Mouse (Mus musculus) activated CD4-positive, CD25-positive, alpha-beta regulatory T cell, adult 4 months (primary cell): ENCODE data around the gene Timp4. TPM values are rescaled to one million over a fixed set of nuclear protein-coding genes. Genes with fewer than 3 reads are reported as not detected.
"Not testable (repeated sequence)": the region's sequence is repeated elsewhere in the genome, so short reads cannot be mapped to it uniquely, and the experiment has no call there.

ENCODE experiments used
- ATAC-seq: one replicate; pipeline ENCODE4 v1.8.0; 2017
- polyA plus RNA-seq, 2 experiments: library from polyadenylated mRNA; unstranded; fragments of 100-300 nt; shearing (Covaris generic); gene quantifications; one replicate each; pipeline ENCODE4 v1.2.1; 2017

Gene Timp4
- polyA plus RNA-seq, 2 experiments from 2014 or later = 0.25 TPM; not detected in 1

- no peak for ATAC-seq
Observed at GRCm38 (mm10) chr6:115245500-115246058, 6.4 kb downstream of the Timp4 start.

- ATAC-seq = no peak
Observed at GRCm38 (mm10) chr6:115244222-115244621, 7.8 kb downstream of the Timp4 start.

DNA sequence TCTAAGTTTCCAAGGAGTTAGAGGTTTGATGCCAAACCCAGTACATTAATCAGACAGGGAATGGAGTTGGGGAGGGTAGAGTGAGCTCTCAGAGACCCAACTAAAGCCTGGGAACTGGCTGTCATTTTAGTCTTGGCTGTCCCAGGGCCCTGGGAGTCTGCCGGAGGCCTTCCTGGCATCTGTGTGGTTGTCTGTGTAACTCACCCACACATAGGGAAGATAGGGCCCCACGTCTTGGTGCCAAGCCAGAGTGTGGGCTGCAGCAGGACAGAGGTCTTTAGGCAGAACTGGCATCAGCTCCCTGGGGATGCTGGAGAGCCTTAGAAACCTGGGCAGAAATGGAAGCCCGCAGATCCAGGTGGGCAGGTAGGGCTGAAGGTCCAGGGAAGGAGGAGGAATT lies 10.1 kb downstream of the Timp4 start:
- ATAC-seq = no peak

DNA sequence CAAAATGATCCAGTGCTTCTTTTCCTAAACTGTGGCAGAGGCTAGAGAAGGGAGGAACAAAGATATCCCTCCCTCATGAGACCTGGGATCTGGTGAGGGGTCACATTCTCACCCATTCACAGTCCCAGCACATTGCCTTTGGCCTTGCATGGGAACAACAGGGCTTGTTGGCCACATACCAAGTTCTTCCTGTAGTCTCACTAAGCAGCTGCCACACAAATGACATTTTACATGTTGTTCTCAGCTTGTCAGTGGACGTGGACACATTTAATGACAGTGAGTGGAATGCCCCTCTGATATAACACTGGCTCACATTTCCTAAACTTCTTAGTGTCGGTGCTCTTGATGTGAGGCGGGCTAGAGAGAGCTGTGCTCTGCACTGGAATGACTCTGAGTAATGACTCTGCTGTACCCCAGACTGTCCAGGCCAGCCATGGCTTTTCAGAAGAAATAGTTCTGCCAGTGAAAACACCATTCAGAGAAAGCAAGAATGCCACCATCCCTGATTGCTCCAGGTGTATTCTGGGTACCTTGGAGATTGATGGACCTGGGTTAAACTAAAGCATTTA lies 10.8 kb downstream of the Timp4 start:
- no peak for ATAC-seq

- not testable (repeated sequence) for ATAC-seq
Observed at GRCm38 (mm10) chr6:115240431-115240830, 11.6 kb downstream of the Timp4 start.

DNA sequence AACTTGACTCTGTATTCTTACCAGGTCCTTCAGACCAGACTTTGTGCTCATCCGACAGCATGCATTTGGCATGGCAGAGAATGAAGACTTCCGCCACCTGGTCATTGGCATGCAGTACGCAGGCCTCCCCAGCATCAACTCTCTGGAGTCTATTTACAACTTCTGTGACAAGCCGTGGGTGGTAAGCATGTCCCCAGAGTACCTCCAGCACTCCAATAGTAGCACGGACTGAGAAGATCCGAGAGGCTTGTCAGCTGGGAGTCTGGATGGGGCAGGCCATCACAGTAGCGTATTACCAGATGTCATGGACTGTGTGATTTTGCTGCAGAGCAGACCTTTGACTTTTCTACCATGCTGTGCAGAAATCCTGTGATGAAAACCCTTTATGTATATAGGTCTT lies 12.7 kb downstream of the Timp4 start:
- ATAC-seq = no peak

DNA sequence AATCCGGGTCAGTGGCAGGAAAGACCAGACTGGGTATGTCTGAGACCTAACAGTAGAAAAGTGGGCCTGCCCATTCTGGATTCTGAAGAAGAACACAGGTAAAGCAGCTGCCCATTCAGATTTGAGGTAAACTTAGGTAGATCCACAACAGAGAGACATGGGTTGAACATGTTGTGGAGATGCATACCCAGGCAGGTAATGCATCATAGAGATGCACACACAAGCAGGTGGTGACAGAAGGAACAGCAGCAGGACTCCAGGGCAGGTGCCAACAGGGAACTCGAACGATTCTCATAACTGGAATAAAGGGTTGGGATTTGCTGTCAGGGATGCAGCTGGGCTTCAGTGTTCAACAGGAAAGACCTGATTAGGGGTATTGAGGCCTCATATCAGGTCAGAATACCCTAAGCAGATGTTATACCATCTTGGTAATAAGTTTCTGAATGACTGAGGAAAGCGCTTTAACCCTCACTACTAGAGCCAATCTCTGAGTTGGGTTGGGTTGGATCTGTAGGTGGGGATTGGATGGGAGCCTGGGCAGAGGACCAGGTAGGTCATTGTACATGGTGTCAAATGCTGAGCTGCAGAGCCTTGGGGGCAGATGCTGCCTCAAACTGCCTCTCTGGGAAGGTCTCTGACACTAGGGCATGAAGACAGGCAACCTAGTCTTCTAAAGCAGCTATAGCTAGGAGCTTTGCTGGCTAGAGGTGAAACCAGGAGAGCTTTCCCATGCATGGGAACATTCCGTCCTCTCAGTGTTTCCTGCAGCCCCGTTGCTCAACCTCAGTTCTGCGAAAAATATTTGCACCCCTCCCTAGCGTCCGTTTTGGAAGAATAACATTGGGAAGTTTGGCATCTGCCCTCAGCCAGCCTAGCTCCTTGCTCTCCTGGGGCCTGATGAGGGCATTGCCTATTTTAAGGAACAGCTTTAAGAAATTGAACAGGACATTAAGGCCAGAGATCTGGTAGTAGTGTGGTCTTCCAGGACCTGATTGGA lies 13.7 kb downstream of the Timp4 start:
- ATAC-seq = no peak

DNA sequence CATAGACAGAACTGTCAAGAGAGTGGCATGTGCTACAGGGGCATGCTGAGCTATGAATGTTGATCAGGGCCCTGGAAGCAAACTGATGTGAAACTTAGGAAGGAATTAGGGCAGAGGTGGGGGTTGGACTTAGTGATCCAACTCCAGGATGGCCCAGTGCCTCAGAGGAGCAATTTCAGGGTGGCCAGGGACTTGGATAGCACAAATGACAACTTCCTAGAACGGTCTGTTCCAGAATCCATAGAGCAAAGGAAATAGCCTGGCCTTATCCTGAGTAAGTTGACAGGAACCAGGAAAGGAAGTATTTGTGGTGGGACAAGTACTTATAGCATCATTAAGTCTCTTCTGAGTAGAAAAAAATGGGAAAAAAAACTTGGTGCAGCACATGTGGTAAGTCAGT lies 19.4 kb downstream of the Timp4 start:
- ATAC-seq = no peak

DNA sequence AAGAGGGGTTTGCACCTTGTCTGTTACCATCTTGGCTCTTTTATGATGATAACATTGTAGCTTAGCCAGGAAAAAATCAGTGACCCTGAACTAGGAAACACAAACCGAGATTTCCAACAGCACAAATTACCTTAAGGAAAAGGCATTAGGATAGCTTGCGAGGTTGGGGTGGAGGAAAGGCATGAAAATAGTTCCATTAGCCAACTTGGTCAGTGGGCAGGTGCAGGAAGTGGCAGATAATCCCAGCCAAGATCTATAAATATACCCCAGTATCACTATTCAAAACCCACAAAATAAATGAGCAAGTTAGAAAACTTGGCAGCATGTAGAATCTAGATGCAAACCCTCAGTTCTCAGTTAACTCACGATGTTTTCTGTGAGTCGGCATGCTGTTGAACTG lies 20.2 kb downstream of the Timp4 start:
- no peak for ATAC-seq

GRCm38 (mm10) chr6:115230557-115230956 lies 21.4 kb downstream of the Timp4 start:
- no peak for ATAC-seq

- ATAC-seq = peak; percentile 52
Observed at GRCm38 (mm10) chr6:115227529-115227928, 24.5 kb downstream of the Timp4 start.

DNA sequence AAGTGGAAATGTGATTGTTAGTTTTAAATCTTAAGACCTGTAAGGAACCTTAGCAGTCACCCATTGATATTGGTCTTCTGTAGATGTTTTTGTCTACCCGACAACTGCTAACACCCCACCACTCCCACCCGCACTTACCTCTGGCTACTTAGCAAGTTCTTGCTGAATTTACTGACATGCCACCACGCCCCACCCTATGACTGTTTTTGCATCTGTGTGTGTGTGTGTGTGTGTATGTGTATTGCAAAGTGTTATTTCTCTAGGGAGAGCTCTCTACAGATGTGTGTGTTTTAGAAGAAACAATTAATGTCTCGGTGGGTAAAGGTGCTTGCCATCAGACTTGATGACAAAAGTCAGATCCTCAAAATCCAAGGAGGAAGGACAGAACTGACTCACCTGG lies 25.0 kb downstream of the Timp4 start, which contains the start of gene Gm17482:
Gene Gm17482 (plus strand): TSS at position 301 of the 400 bp plus-strand sequence.
- no peak for ATAC-seq

DNA sequence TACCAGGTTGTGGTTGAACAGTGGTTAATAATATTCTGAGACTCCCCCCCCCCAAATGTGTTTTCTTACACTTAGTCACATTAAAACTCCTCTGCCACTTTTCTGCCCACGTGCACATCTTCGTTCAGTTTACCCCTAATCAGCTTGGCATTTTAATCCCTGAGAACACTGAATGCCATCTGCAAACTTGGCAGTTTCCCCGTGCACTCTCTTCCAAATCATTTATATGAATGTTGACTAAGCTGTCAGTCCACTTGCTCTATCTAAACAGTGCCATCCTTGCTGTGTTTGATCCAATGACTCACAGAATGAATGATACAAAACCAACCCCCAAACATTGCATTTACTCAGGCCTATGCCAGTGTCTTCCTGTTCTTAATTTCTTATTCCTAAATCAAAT lies 26.5 kb downstream of the Timp4 start:
- no peak for ATAC-seq

- ATAC-seq = no peak
Observed at GRCm38 (mm10) chr6:115221215-115221641, 30.8 kb downstream of the Timp4 start.

- no peak for ATAC-seq
Observed at GRCm38 (mm10) chr6:115213129-115213528, 38.9 kb downstream of the Timp4 start.

DNA sequence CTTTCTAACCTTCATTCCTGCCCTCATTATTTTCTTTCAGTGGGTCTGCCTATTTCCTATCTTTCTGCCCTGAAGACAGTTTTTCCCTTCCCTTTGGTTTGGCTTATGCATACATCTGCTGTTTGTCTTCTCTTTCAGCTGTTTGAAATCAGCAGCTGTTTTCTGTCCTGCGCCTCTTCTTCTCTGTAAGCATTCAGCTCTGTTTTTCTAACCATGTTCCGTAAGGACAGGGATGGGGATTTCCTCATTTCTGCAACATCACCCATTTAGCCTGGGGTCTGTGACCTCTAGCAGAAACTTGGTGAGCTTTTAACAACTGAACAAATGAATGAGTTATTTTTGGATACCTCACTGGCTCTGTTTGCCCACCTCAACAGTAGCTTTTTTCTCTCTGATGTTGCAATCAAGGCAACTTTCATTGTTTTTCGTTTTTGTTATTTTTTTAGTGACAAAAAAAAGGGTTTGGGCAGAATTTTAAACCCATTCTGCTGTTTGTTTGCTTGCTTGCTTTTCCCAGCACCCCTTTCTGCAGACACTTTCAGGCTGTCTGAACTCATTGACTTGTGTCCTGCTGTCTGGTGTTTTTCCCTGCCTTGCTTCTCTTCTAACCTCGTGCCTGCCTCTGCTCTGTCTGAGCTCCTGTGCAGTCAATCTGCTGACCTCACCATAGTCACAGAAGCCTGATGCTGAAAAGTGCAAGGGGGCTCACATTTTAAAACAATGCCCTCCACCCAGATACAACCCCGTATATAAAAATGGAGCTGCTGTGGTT lies 39.7 kb downstream of the Timp4 start:
- no peak for ATAC-seq

- no peak for ATAC-seq
Observed at GRCm38 (mm10) chr6:115210820-115211219, 41.2 kb downstream of the Timp4 start.

- no peak for ATAC-seq
Observed at GRCm38 (mm10) chr6:115210187-115210586, 41.8 kb downstream of the Timp4 start.

DNA sequence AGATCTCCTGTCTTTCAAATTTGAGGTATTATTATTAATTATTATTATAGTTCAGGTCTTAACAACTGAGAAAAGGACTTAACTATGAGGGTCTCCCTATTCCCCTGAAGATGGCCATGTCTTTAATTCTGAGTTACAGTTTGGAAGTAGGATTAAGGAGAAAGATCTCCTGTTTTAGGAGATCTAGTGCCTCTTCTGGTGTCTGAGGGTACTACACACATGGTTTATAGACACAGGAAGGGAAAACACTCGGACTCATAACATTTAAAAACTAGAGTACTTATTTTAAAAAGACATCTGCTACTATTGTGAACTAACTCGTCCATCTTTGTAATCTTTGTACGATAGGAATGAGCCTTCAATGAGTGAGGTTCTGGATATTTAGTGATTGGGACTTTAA lies 49.0 kb downstream of the Timp4 start:
- no peak for ATAC-seq

DNA sequence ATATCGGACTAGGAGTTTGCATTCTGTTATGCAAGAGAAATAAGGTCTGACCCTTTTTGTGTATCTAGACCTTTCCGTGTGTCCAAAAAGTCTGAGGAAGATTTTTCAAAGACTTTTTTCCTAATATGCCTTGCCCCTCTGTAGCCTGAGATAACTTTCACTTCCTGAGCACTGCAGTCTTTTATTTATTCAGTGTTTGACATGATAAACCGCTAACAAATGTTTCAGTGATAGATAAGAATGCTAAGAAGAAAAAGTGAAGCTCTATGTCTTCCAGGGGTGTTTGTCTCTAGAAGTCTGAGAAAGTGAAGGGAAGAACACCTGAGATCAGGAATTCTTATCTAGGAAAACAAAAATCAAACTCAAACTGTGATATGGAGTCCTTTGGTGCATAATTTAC lies 51.3 kb downstream of the Timp4 start:
- no peak for ATAC-seq
